Mouse (Mus musculus) retina, adult 2 months (tissue): Measurements from ENCODE around the gene Gm12185.
"Not testable (repeated sequence)": the region's sequence is repeated elsewhere in the genome, so short reads cannot be mapped to it uniquely, and the experiment has no call there.

Experiments used
- DNase-seq: peaks from one replicate; pipeline ENCODE4 v3.0.0-alpha.2; 2012; ENCODE audit warnings: low read depth, low spot score

Gm12185 gene

DNA sequence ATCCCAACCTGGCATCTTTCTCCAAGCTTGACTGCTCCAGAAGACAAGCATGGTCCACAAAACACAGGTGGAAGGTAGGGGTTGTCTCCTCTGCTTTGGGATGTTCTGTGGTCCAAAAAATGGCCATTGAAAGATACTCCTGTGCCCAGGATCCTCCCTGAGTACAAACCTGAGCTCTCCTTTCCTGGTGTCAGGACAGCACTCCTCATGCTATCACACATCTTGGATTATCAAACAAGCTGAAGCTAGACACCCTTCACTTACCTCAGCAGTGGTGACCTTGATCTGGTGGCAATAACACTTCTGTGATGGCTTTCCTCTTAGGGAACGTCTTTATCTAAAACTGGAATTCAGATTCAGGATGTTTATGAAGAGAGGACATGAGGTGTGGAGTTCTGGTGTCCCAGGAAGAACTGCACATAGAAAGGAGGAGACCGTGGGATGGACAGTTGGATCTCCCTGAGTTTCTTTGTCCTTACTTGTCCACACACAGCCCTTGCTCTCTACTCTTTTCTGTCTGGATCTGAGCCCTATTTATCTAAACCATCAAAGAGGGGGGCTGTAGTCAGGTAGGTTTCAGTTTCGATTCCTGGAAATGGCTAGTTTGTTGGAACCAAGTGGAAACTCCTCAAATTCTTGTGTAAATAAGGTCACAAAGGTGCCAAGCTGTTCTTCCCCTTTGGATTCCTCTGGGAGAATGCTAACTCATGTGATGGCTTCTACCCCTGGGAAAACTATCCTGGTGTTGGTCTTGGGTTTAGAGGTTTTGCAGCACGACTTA, at the start of gene Gm12185:
Gene Gm12185, minus strand, starts transcription at position 487 of the 781 bp plus-strand sequence.
- DNase-seq: not testable (repeated sequence)

DNA sequence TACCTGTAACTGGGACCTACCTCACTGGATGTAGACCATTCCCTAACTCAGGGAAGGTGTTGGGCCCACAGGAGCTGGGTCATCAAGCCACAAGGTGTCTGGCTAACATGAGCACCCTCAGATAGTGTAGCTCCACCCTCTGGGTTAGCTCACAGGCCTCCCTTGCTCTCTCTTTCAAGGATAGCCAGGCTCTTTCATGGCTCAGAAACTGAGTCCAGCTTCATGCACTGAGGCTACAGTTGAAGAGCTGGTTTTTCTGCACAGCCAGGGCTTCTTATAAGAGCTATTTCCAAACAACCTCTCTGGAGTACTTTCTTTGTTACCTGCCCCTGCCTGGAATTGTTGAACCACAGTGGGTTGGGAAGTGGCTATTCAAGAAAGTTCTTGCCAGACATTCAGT, 20.0 kb upstream of the Gm12185 start:
- not testable (repeated sequence) for DNase-seq

DNA sequence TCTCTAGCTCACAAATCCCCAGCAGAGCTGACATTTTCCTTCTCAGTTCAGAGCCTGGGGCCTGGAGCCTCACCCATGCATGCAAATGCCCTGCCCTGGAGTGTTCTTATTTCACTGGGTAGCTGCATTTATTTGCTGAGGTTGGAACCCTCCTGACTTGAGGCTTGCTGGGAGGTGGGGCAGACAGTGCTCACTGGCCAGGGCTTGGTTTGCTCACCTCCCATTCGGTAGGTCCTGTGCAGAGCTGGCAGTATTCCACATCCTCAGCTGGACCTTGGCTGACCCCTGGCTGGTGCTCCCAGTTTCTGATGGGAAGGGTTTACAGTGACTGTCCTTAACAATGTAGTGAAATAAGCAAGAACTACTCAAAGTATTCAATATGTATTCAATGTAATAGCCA, 14.8 kb upstream of the Gm12185 start:
- not testable (repeated sequence) for DNase-seq

- DNase-seq: not testable (repeated sequence)
Measured at GRCm38 (mm10) chr11:49006317-49006716, 14.3 kb upstream of the Gm12185 start.

GRCm38 (mm10) chr11:49000411-49000810, 8.4 kb upstream of the Gm12185 start:
- not testable (repeated sequence) for DNase-seq

DNA sequence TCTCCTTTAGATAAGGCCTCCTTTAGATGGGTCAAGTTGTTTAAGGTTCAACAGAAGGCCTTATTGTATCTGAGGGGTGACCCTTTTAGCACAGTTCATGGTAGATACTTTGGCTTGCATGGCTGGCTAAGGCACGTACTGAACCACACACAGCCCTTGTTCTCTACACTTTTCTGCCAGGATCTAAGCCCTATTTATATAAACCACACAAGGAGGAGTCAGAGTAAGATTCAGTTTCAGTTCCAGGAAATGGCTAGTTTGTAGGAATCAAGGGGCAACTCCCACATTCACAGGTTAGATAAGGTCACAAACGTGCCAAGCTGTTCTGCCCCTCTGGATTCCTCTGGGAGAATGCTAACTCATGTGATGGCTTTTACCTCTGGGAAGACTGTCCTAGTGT, 2.0 kb upstream of the Gm12185 start, which contains the start of gene Tgtp1:
Gene Tgtp1, minus strand, starts transcription at position 155 of the 400 bp plus-strand sequence.
- not testable (repeated sequence) for DNase-seq

GRCm38 (mm10) chr11:48993296-48993695, 1.3 kb upstream of the Gm12185 start:
- DNase-seq: not testable (repeated sequence)

DNA sequence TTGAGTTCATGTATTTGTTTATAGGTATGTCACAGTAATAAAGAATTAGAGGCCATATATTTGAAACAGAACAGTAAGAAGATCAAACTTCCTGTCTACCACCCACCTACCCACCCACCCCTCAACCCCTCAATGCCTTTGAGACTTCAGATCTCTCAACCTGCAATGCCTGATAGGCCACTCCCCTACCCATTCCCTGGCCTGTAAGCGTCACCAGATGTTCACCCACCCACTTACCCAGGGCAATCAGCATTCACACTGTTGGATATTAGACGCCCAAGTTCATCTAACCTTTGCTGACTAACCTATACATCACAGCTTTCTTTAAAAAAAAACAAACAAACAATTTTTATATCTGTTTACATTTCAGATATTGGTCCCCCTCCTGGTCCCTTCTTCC, 2.0 kb downstream of the Gm12185 start:
- DNase-seq: not testable (repeated sequence)

DNA sequence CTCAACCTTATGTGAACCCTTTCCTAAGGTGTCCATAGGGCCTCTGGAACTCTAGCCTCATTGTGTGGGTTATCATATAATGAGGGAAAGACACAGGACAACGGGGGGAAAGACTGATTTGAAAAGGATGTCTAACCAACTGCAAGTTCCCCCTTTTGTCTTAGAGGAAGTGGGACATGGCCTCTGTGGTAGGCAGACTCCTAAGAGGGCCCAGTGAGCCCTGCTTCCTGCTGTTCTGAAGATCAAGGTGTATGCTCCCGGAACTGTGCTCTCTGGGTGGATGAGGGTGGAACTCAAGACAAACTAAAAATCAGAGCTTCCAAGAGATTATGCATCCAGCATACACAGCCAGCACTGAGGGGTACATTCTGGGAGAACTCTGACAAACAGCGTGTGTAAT, 3.8 kb downstream of the Gm12185 start:
- DNase-seq: not testable (repeated sequence)

- DNase-seq: not testable (repeated sequence)
Measured at GRCm38 (mm10) chr11:48982848-48983247, 9.2 kb downstream of the Gm12185 start.

DNA sequence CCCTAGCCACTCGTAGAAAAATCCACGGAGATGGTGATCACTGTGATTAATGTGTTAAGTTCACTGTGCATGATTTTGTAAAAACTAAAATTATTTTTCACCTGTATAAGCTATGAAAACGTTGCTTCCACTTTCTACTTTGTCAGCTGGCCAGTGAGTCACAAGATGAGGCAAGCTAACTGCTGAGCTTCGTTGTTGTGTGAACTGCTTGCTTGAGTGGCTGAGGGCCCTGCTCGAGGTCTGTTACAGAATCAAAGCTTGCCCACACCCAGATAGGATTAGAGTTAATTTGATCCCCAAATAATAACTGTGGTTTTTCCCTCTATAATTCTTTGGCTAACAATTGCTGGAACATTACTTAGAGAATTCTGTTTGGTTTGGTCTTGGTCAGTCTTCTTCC, 12.0 kb downstream of the Gm12185 start:
- DNase-seq: not testable (repeated sequence)

DNA sequence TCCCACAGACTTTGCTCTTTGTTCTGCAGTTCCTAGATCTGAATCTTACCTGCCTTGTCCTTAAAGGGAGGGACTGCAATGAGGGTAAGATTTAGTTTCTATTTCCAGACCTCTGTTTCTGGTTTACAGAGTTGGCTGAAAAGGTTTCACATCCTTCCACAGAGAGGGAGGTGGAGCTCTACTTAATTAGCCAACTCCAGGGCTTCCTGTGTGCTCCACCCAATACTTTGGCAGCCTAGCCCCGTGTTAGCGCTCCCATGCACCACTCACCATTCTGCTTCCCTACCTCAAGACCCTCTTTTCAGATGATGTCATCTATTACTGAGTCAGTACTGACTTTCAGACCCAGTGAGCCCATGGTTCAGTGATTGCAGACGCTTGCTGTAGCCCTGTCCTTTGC, 12.8 kb downstream of the Gm12185 start, which contains the start of gene 9930111J21Rik1:
Gene 9930111J21Rik1, minus strand, starts transcription at position 148 of the 400 bp plus-strand sequence.
- not testable (repeated sequence) for DNase-seq

- DNase-seq: not testable (repeated sequence)
Measured at GRCm38 (mm10) chr11:48978240-48978939, 13.6 kb downstream of the Gm12185 start, which contains the start of gene Olfr56. Gene Olfr56, plus strand, starts transcription at chr11:48978889.

DNA sequence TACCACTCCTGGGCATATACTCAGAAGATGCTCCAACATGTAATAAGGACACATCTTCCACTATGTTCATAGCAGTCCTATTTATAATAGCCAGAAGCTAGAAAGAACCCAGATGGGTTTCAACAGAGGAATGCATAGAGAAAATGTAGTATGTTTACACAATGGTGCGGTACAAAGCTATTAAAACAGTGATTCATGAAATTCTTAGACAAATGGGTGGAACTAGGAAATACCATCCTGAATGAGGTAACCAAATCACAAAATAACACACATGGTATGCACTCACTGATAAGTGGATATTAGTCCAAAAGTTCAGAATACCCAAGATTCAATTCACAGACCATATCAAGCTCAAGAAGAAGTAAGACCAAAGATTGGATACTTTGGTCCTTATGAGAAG, 17.3 kb downstream of the Gm12185 start:
- DNase-seq: not testable (repeated sequence)

GRCm38 (mm10) chr11:48946090-48946489, 45.9 kb downstream of the Gm12185 start, which contains the start of gene Psme2b:
Gene Psme2b, minus strand, starts transcription at chr11:48946190.
- not testable (repeated sequence) for DNase-seq

DNA sequence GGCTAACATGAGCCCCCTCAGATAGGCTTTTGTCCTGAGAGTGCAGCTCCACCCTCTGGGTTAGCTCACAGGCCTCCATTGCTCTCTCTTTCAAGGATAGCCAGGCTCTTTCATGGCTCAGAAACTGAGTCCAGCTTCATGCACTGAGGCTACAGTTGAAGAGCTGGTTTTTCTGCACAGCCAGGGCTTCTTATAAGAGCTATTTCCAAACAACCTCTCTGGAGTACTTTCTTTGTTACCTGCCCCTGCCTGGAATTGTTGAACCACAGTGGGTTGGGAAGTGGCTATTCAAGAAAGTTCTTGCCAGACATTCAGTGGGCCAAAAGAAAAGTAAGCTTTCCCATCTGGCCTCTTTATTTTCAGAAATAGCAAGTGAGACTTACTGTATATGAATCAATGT, 52.7 kb downstream of the Gm12185 start:
- DNase-seq: not testable (repeated sequence)

DNA sequence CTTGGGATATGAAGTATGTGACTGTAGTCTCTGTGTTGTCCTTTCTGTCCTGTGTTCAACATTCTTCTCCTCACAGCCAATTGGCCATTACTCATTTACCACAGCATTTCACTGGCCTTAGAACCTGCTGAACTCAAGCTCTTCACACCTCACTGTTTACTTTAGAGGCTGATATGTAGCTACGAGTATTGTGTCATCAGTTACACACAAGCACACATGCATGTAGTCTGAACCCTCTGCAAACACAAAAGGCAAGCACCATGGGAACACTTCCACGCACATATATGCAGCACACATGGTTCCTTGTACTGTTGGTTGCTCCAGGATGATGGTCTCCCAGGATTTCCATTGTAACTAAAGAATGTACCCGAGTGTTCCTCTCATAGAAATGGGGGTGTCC, 56.7 kb downstream of the Gm12185 start:
- not testable (repeated sequence) for DNase-seq

GRCm38 (mm10) chr11:48933923-48934322, 58.1 kb downstream of the Gm12185 start:
- DNase-seq: not testable (repeated sequence)

- DNase-seq: not testable (repeated sequence)
Measured at GRCm38 (mm10) chr11:48933422-48933821, 58.6 kb downstream of the Gm12185 start.

DNA sequence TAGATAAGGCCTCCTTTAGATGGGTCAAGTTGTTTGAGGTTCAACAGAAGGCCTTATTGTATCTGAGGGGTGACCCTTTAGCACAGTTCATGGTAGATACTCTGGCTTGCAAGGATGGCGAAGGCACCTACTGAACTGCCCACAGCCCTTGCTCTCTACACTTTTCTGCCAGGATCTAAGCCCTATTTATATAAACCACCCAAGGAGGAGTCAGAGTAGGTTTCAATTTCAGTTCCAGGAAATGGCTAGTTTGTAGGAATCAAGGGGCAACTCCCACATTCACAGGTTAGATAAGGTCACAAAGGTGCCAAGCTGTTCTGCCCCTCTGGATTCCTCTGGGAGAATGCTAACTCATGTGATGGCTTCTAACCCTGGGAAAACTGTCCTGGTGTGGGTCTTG, 64.0 kb downstream of the Gm12185 start:
- not testable (repeated sequence) for DNase-seq

- DNase-seq: not testable (repeated sequence)
Measured at GRCm38 (mm10) chr11:48926437-48926836, 65.6 kb downstream of the Gm12185 start.

- not testable (repeated sequence) for DNase-seq
Measured at GRCm38 (mm10) chr11:48923818-48924217, 68.2 kb downstream of the Gm12185 start.
